Mouse (Mus musculus): ENCODE measurements at regions not wholly inside any gene's neighbourhood (a gene's known extent, or its start where the extent isn't known, plus 50 kb on each side); places are given as distances from the start of the nearest gene placed in this dataset.

- Histone ChIP-seq H3K36me3 (ENCODE audit: control insufficient read depth in 1 of 2, insufficient read depth in 2 of 2, low read length in 2 of 2) (no peaks in the 10 kb centered on the region), H3K27me3 (ENCODE audit: control insufficient read depth in 1 of 2, insufficient read depth in 2 of 2, low read length in 2 of 2) (no peaks in the 10 kb centered on the region), H3K27ac (ENCODE audit: control insufficient read depth, low read depth, low read length) (no peak overlapping the region), H3K4me3 (ENCODE audit: control insufficient read depth in 1 of 2, insufficient read depth in 1 of 2, low read depth in 2 of 2, low read length in 2 of 2) (no peak overlapping the region), H3K9ac (ENCODE audit: control insufficient read depth, low read depth, low read length, poor library complexity, severe bottlenecking) (no peak overlapping the region), H3K79me2 (ENCODE audit: control insufficient read depth, insufficient read depth, low read length, poor library complexity) (no peaks in the 10 kb centered on the region), H3K4me1 (ENCODE audit: control insufficient read depth in 1 of 2, insufficient read depth in 2 of 2, low read length in 2 of 2) (no peaks in the 10 kb centered on the region), H3K9me3 (replicated peaks; ENCODE audit: insufficient read depth, low read length) (peaks cover 2% of the 10 kb centered on the region; the same call in 1 of the 2 replicates)
- TF ChIP-seq SMC3 (IDR thresholded peaks at IDR 0.05; ENCODE audit: low read depth, low read length) (no peak), MYC (IDR thresholded peaks at IDR 0.05; ENCODE audit: low read depth, low read length) (no peak), E2F4 (IDR thresholded peaks at IDR 0.05; ENCODE audit: borderline replicate concordance, low read depth, low read length) (no peak), MXI1 (IDR thresholded peaks at IDR 0.05; ENCODE audit: low read depth, low read length) (no peak), RAD21 (IDR thresholded peaks at IDR 0.05; ENCODE audit: low read depth, low read length) (no peak), NELFE (IDR thresholded peaks at IDR 0.05; ENCODE audit: low read depth, low read length) (no peak), MYB (IDR thresholded peaks at IDR 0.05; ENCODE audit: low read depth, low read length) (no peak), GABPA (IDR thresholded peaks at IDR 0.05; ENCODE audit: low read depth, low read length) (no peak), HCFC1 (IDR thresholded peaks at IDR 0.05; ENCODE audit: low read depth, low read length) (no peak), BHLHE40 (IDR thresholded peaks at IDR 0.05; ENCODE audit: borderline replicate concordance, low read depth, low read length) (no peak), ZNF384 (IDR thresholded peaks at IDR 0.05; ENCODE audit: low read depth, low read length) (no peak), CHD2 (IDR thresholded peaks at IDR 0.05; ENCODE audit: low read length) (no peak), MAZ (IDR thresholded peaks at IDR 0.05; ENCODE audit: low read depth, low read length) (no peak), POLR2A (IDR thresholded peaks at IDR 0.05; ENCODE audit: control insufficient read depth in 1 of 2, insufficient read depth in 1 of 2, low read depth in 1 of 2, low read length in 2 of 2, poor library complexity in 1 of 2) (no peak), MEF2A (IDR thresholded peaks at IDR 0.05; ENCODE audit: extremely low read depth, insufficient replicate concordance, low read depth, low read length, poor library complexity, severe bottlenecking) (no peak), TCF12 (IDR thresholded peaks at IDR 0.05; ENCODE audit: low read depth, low read length) (no peak), MAX (IDR thresholded peaks at IDR 0.05; ENCODE audit: low read length) (no peak)
- DNase-seq (ENCODE audit: low read depth, low spot score): no peak
Measured at GRCm38 (mm10) chr15:68620417-68621214, 2119.9 kb upstream of the Lrrc6 start.

- no peaks in the 10 kb centered on the region for H3K27me3 ChIP-seq (ENCODE audit: control insufficient read depth in 1 of 2, insufficient read depth in 2 of 2, low read length in 2 of 2)
- H3K9me3 ChIP-seq (replicated peaks; ENCODE audit: insufficient read depth, low read length): no peaks in the 10 kb centered on the region
- no peaks in the 10 kb centered on the region for H3K4me1 ChIP-seq (ENCODE audit: control insufficient read depth in 1 of 2, insufficient read depth in 2 of 2, low read length in 2 of 2)
- DNase-seq (ENCODE audit: low read depth, low spot score): no peak
- H3K36me3 ChIP-seq (ENCODE audit: control insufficient read depth in 1 of 2, insufficient read depth in 2 of 2, low read length in 2 of 2): no peaks in the 10 kb centered on the region
- H3K27ac ChIP-seq (ENCODE audit: control insufficient read depth, low read depth, low read length): no peak overlapping the region
- no peak overlapping the region for H3K4me3 ChIP-seq (ENCODE audit: control insufficient read depth in 1 of 2, insufficient read depth in 1 of 2, low read depth in 2 of 2, low read length in 2 of 2)
- TF ChIP-seq MAFK (IDR thresholded peaks at IDR 0.05; ENCODE audit: borderline replicate concordance, low read depth, low read length): no peak
- TF ChIP-seq MEF2A (IDR thresholded peaks at IDR 0.05; ENCODE audit: extremely low read depth, insufficient replicate concordance, low read depth, low read length, poor library complexity, severe bottlenecking): no peak
- TF ChIP-seq JUND (IDR thresholded peaks at IDR 0.05; ENCODE audit: low read depth, low read length): no peak
- no peak for TF ChIP-seq USF1 (IDR thresholded peaks at IDR 0.05; ENCODE audit: low read depth, low read length)
- no peak for TF ChIP-seq CHD2 (IDR thresholded peaks at IDR 0.05; ENCODE audit: low read length)
- no peak for TF ChIP-seq POLR2AphosphoS5 (IDR thresholded peaks at IDR 0.05; ENCODE audit: borderline replicate concordance, low read depth, low read length)
- no peak for TF ChIP-seq ZNF384 (IDR thresholded peaks at IDR 0.05; ENCODE audit: low read depth, low read length)
- TF ChIP-seq ZKSCAN1 (IDR thresholded peaks at IDR 0.05; ENCODE audit: low read depth, low read length): no peak
- TF ChIP-seq GABPA (IDR thresholded peaks at IDR 0.05; ENCODE audit: low read depth, low read length): no peak
- no peak for TF ChIP-seq MYC (IDR thresholded peaks at IDR 0.05; ENCODE audit: low read depth, low read length)
- TF ChIP-seq ZC3H11A (IDR thresholded peaks at IDR 0.05; ENCODE audit: low read depth, low read length): no peak
- no peak for TF ChIP-seq MAZ (IDR thresholded peaks at IDR 0.05; ENCODE audit: low read depth, low read length)
- TF ChIP-seq ETS1 (IDR thresholded peaks at IDR 0.05; ENCODE audit: low read depth, low read length): no peak
- TF ChIP-seq SMC3 (IDR thresholded peaks at IDR 0.05; ENCODE audit: low read depth, low read length): no peak
- TF ChIP-seq ELF1 (IDR thresholded peaks at IDR 0.05; ENCODE audit: low read depth, low read length): no peak
- no peak for TF ChIP-seq RCOR1 (IDR thresholded peaks at IDR 0.05; ENCODE audit: low read depth, low read length)
- H3K79me2 ChIP-seq (ENCODE audit: control insufficient read depth, insufficient read depth, low read length, poor library complexity): no peaks in the 10 kb centered on the region
- H3K9ac ChIP-seq (ENCODE audit: control insufficient read depth, low read depth, low read length, poor library complexity, severe bottlenecking): no peak overlapping the region
Measured at GRCm38 (mm10) chr15:68606110-68606791, 2105.5 kb upstream of the Lrrc6 start.

Data from MEL (cell line).